8 mouse cellular contexts compared by ENCODE assay signal in genomic region chr11:50025721-50026520, GRCm38 (mm10). TPM values are rescaled to one million over a fixed set of nuclear protein-coding genes. Genes with fewer than 3 reads are reported as not detected.
DNase-seq lines count a peak whose midpoint lies in the region; ATAC-seq and TF ChIP-seq lines count a peak whose summit lies in the region.

No protein-coding gene starts in this region.

- intact Hi-C loops in left cerebral cortex, adult 2 months (cut with DNase I): loop anchor here (2.0 to 5.0 kb wide), 2 partner anchors 61 to 105 kb away; partner anchors contain the start of gene Tbc1d9b
- intact Hi-C loops in left cerebral cortex, postnatal 10 days (cut with DNase I): loop anchor here (5.0 kb wide), 1 partner anchor 81 kb away; no protein-coding TSS in a partner anchor

- H3K4me3 ChIP-seq in left cerebral cortex, adult 2 months: peak overlapping the region; percentile 88
- peak overlapping the region; percentile 96 for H3K4me3 ChIP-seq in embryonic facial prominence, embryonic 11.5 days (ENCODE audit: low read depth, low read length)
- H3K4me3 ChIP-seq in hindbrain, embryonic 14.5 days (replicated peaks; ENCODE audit: low read length): peak overlapping the region; percentile 68
- H3K4me3 ChIP-seq in midbrain, embryonic 14.5 days (replicated peaks; ENCODE audit: low read depth, low read length): peak overlapping the region; percentile 98

- no peaks in the 10 kb centered on the region for H3K36me3 ChIP-seq in embryonic facial prominence, embryonic 11.5 days (replicated peaks; ENCODE audit: control insufficient read depth, insufficient read depth, low read depth, low read length)
- H3K36me3 ChIP-seq in hindbrain, embryonic 14.5 days (replicated peaks; ENCODE audit: control insufficient read depth, insufficient read depth): no peaks in the 10 kb centered on the region
- no peaks in the 10 kb centered on the region for H3K36me3 ChIP-seq in midbrain, embryonic 14.5 days (ENCODE audit: control insufficient read depth, insufficient read depth, low read length)

- no peak for TF ChIP-seq CTCF in left cerebral cortex, adult 2 months (IDR thresholded peaks at IDR 0.05)

- peaks cover 3% of the 10 kb centered on the region; the same call in 1 of the 2 replicates for H3K4me1 ChIP-seq in embryonic facial prominence, embryonic 11.5 days (ENCODE audit: control insufficient read depth, insufficient read depth, low read length)
- H3K4me1 ChIP-seq in hindbrain, embryonic 14.5 days (replicated peaks; ENCODE audit: control insufficient read depth, insufficient read depth, low read length): peaks cover 35% of the 10 kb centered on the region
- H3K4me1 ChIP-seq in midbrain, embryonic 14.5 days (ENCODE audit: control insufficient read depth, insufficient read depth, low read length): peaks cover 32% of the 10 kb centered on the region

- H3K27ac ChIP-seq in left cerebral cortex, adult 2 months: peak overlapping the region; percentile 92
- peak overlapping the region; percentile 75; the same call in 1 of the 2 replicates for H3K27ac ChIP-seq in embryonic facial prominence, embryonic 11.5 days (replicated peaks; ENCODE audit: low read depth, low read length)
- peak overlapping the region; percentile 98 for H3K27ac ChIP-seq in hindbrain, embryonic 14.5 days
- peak overlapping the region; percentile 99 for H3K27ac ChIP-seq in midbrain, embryonic 14.5 days (replicated peaks; ENCODE audit: low read depth, low read length)

- peak overlapping the region; percentile 66 for H3K4me2 ChIP-seq in embryonic facial prominence, embryonic 11.5 days (ENCODE audit: low read depth, low read length)
- H3K4me2 ChIP-seq in hindbrain, embryonic 14.5 days (replicated peaks): peak overlapping the region; percentile 76
- peak overlapping the region; percentile 74 for H3K4me2 ChIP-seq in midbrain, embryonic 14.5 days (ENCODE audit: low read length)

- ATAC-seq in embryonic facial prominence, embryonic 11.5 days (replicated peaks; ENCODE audit: insufficient number of reproducible peaks, low FRiP score, low TSS enrichment, low read depth): no peak
- ATAC-seq in hindbrain, embryonic 14.5 days (ENCODE audit: low FRiP score): no peak
- no peak for ATAC-seq in midbrain, embryonic 14.5 days (ENCODE audit: low FRiP score, low TSS enrichment)
- no peak for ATAC-seq in megakaryocyte progenitor cell, adult 5-6 weeks (replicated peaks; ENCODE audit: poor library complexity)

- H3K9ac ChIP-seq in embryonic facial prominence, embryonic 11.5 days (replicated peaks; ENCODE audit: low read length): peak overlapping the region; percentile 98
- H3K9ac ChIP-seq in hindbrain, embryonic 14.5 days: peak overlapping the region; percentile 96
- H3K9ac ChIP-seq in midbrain, embryonic 14.5 days (replicated peaks; ENCODE audit: low read length): peak overlapping the region; percentile 99

- no peaks in the 10 kb centered on the region for H3K27me3 ChIP-seq in embryonic facial prominence, embryonic 11.5 days (ENCODE audit: control insufficient read depth, insufficient read depth, low read length)
- H3K27me3 ChIP-seq in hindbrain, embryonic 14.5 days (ENCODE audit: control insufficient read depth, insufficient read depth, low read length): no peaks in the 10 kb centered on the region
- H3K27me3 ChIP-seq in midbrain, embryonic 14.5 days (ENCODE audit: control insufficient read depth, insufficient read depth, low read length): no peaks in the 10 kb centered on the region

- DNase-seq in left cerebral cortex, adult 2 months (ENCODE audit: extremely low spot score in 1 of 2, low spot score in 2 of 2): no peak
- DNase-seq in left cerebral cortex, postnatal 10 days (ENCODE audit: extremely low spot score in 1 of 2, low spot score in 2 of 2): no peak
- peak; percentile 45 for DNase-seq in embryonic facial prominence, embryonic 11.5 days (ENCODE audit: low spot score)
- DNase-seq in hindbrain, embryonic 14.5 days (ENCODE audit: low spot score): peak; percentile 39
- DNase-seq in midbrain, embryonic 14.5 days: peak; percentile 59
- DNase-seq in adrenal gland, adult 8-10 months: no peak
- no peak for DNase-seq in spleen, adult 18-20 months

- WGBS in embryonic facial prominence, embryonic 11.5 days: 6% methylated on average over 24 of the region's 24 CpGs
- 4% methylated on average over 24 of the region's 24 CpGs for WGBS in hindbrain, embryonic 14.5 days
- WGBS in midbrain, embryonic 14.5 days: 3% methylated on average over 24 of the region's 24 CpGs

- H3K9me3 ChIP-seq in embryonic facial prominence, embryonic 11.5 days (replicated peaks; ENCODE audit: control insufficient read depth, low read length): no peaks in the 10 kb centered on the region
- no peaks in the 10 kb centered on the region for H3K9me3 ChIP-seq in hindbrain, embryonic 14.5 days (ENCODE audit: control insufficient read depth, low read length)
- H3K9me3 ChIP-seq in midbrain, embryonic 14.5 days (ENCODE audit: control insufficient read depth, low read length): no peaks in the 10 kb centered on the region

RNA-seq across cellular contexts. Expression of gene Rnf130, which starts 0.8 kb away (rescaled TPM):
- 10 to 100 TPM; 91.9 to 95.4 TPM for total RNA-seq in left cerebral cortex, adult 2 months (2021)
- 100 to 1,000 TPM in 1 of 2 experiments, 10 to 100 TPM in 1; 98.2 to 106 TPM for total RNA-seq in left cerebral cortex, postnatal 10 days (2021)
- polyA plus RNA-seq in embryonic facial prominence, embryonic 11.5 days (2014; fragmentation: Nextera tagmentation; extraction: Ambion mirVana): 86.0 and 98.2 TPM in 2 replicates
- 72.0 and 78.1 TPM in 2 replicates for polyA plus RNA-seq in hindbrain, embryonic 14.5 days (2014; fragmentation: Nextera tagmentation; extraction: Ambion mirVana)
- 72.5 and 74.9 TPM in 2 replicates for polyA plus RNA-seq in midbrain, embryonic 14.5 days (2014; fragmentation: Nextera tagmentation; extraction: Ambion mirVana)
- 100 to 1,000 TPM; 103 to 148 (median 134) TPM for total RNA-seq in adrenal gland, adult 8-10 months (2022)
- total RNA-seq in megakaryocyte progenitor cell, adult 5-6 weeks (2015): 256 and 262 TPM in 2 replicates
- total RNA-seq in megakaryocyte progenitor cell, adult 5-6 weeks (2017): 224 and 237 TPM in 2 replicates

Comparison
In these comparisons a context has a peak if more than half of its experiments do, and no peak if none do; other contexts are left out.
1. DNase-seq: peak in embryonic facial prominence, embryonic 11.5 days (single experiment), hindbrain, embryonic 14.5 days (single experiment) and midbrain, embryonic 14.5 days (single experiment); none in left cerebral cortex, adult 2 months (0 of 2), left cerebral cortex, postnatal 10 days (0 of 2), adrenal gland, adult 8-10 months (single experiment) and spleen, adult 18-20 months (0 of 2).
2. Peak in every context shown above with its lines, with median percentiles within 50 percentile points of each other: H3K27ac ChIP-seq, H3K4me3 ChIP-seq, H3K4me2 ChIP-seq and H3K9ac ChIP-seq.